Mouse (Mus musculus) induced T-regulatory cell, adult 2 months (primary cell): ENCODE results near the gene Nudt3.

ENCODE experiments used
- DNase-seq: peaks from one replicate; pipeline ENCODE4 v3.0.0-alpha.2; 2012; ENCODE audit warnings: low read depth

Gene Nudt3

DNA sequence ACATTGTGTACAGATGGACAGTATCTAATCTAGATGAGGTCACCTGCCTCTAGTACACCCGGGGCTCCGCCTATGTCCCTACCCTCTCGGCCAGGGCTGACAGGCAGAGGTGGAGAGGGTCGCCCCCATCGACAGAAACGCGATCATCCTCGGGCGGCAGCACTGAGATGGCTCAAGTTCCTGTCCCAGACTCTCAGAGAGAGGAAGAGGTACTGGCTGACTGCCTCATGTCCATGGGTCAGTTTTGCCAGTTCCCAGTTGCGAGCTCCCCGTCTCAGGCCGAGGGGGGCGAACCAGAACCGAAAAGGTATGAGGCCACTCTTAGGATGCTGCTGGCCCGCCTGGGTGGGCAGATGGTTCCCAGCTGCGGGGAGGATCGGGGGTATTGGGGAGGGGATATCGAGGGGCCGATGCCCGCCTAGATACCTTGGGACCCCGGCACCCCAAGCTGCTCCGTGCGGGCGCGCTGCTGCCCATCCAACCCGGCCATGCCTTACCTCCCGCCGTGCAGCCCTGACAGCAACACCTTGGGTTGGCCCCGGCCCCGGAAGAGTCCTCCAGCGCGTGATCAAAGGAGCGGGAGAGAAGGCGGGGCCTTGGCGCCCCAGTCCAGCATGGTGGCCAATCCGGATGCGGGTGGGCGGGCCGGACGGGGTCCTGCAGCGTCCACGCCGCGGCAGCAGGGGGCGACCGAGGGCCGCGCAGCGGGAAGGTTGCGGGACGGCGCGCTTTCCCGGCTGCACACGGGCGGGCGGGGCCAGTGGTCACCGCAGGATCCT, 57.9 kb downstream of the Nudt3 start, which contains the start of gene AI413582:
TSS of gene AI413582 (minus strand) at position 594 of the 779 bp plus-strand sequence.
- peak; percentile 97 for DNase-seq

DNA sequence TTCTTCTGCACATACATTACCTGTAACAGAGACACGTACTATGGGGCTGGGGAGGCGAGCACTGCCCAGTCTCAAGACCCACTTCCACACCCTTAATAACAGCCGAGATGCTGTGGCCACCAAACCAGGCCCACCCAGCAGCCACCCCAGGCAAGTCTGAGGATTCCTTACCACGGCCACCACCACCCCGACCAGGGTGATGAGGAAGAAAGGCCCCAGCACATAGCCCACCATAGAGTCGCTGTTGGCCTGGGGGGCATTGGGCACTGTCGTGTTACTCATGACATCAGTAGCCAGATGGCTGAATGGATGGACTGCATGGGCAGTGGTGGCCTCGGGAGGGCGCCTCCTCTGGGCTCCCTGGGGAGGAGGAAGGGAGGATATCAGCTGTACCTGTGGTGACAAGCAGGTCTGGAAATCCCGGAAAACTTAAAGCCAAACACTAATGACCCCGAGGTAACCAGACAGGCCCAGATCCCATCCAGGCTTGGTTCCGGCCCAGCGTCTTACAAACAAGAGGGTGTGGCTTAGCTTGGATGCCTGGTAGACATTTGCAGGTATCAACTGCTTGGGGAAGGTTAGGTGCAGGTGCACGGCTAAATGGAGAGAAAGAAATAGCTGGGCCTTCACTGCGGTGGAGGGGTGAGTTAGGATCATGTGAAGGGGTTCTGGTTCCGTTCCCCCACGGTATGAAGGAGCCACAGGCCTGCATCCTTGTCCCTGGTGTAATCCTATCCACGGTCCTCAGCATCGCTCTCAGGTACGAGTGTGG, 58.7 kb downstream of the Nudt3 start:
- peak; percentile 66 for DNase-seq

DNA sequence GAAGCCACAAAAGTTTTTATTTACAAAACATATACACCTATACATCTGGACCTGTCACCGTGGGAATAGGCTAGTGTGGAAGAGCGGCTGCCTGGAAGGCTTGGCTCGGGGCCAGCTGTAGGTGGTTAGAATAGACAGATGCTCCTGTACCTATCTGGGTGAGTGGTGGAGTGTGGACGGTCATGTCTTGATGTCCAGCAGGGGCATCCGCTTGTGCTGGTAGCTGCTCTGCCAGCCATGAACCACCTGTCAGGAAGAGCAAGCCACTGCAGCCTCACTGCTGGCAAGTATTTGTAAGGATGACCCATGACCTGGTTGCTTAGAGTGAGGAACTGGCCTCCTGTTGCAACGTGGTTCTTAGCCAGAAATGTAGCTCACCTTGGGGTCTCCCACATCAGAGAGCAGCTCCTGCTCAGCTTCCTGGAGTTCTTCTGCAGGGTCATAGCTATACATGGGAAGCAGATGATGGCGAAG, 59.5 kb downstream of the Nudt3 start:
- DNase-seq: no peak

DNA sequence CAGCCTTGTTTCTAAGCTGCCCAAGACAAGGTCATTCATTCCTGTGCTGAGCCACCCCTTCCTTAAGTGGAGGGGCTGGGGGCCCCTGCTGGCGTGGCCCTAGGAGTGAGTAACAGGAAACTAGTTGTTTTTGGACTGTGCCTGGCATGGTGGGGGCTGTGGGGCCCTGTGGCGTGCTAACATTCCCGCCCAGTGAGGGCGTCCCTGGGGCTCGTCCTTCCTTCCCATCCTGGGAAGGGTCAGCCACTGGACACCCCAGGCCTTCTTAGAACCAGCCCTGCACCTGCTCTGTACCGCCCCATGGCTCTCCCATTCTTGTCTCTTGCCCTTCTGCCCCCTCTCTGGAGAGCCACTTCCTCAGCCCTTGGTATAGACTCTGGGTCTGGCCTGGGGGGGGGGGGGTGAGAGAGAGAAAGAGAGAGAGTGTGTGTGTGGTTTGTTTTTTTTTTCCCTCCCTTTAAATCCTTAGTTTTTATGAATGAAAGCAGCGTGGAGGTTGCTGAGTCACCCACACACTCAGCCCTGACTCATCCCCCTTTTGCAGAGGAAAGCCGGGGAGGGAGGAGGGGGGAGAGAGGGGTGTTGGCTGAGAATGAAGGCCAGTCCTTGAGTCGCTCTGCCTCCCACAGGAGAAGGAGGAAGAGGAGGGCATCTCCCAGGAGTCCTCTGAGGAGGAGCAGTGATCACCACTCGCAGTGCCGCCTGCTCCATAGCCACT, 61.3 kb downstream of the Nudt3 start:
- DNase-seq: peak; percentile 57

DNA sequence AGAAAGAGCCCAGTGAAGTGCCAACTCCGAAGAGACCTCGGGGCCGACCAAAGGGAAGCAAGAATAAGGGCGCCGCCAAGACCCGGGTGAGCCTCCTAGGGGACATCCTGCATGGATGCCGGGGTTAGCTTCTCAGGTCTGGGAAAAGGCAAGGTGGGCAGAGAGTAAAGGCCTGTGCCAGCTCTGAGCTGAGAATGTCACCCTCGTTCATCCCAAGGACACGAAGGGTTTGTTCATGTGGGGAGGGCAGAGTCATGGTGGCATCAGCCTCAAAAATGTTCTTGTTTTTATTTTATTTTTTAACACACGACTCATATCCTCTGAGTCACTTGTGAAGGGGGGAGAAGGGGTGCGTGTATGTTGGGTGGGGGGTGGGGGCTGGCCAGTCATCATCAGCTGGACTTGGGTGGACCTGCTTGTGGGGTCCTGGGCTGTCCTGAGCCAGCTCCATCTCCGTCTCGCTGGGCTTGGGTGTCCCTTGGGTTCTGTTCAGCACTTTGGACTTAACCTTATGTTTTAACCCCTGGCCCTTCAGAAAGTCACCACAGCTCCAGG, 62.3 kb downstream of the Nudt3 start:
- DNase-seq: peak; percentile 21

DNA sequence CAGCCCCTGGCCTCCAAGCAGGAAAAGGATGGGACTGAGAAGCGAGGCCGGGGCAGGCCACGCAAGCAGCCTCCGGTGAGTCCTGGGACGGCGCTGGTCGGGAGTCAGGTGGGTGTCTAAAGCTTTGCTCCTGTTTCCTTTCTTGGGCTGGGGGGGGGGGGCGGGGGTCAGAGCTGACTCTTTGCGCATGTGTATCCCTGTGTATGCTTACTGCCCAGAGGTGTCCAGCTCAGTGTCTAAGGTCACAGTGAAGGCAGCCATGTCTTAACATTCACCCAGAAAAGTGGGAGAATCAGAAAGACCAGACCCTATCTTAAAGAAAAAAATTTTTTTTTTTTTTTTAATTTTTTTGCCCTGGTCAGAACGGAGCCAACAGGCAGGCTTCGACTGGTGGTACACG, 63.7 kb downstream of the Nudt3 start:
- DNase-seq: no peak

DNA sequence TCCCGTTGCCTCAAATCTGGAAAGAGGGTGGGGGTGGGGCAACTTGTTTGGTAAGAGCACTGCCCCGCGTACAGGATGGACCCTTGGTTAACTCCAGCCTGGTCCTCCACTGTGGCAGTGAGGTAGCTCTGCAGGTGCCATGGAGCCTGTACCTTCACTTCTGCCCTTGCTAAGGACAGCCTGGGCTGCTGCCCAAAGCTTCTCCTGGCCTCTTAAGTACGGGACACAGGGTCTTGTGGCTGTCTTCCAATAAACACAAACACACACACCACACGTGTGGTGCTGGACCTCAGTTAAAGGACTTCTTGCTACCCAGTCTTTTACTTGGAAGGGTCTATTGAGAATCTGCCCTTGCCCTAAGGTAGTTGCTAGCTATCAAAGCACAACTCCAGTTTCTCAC, 64.5 kb downstream of the Nudt3 start:
- peak; percentile 50 for DNase-seq

DNA sequence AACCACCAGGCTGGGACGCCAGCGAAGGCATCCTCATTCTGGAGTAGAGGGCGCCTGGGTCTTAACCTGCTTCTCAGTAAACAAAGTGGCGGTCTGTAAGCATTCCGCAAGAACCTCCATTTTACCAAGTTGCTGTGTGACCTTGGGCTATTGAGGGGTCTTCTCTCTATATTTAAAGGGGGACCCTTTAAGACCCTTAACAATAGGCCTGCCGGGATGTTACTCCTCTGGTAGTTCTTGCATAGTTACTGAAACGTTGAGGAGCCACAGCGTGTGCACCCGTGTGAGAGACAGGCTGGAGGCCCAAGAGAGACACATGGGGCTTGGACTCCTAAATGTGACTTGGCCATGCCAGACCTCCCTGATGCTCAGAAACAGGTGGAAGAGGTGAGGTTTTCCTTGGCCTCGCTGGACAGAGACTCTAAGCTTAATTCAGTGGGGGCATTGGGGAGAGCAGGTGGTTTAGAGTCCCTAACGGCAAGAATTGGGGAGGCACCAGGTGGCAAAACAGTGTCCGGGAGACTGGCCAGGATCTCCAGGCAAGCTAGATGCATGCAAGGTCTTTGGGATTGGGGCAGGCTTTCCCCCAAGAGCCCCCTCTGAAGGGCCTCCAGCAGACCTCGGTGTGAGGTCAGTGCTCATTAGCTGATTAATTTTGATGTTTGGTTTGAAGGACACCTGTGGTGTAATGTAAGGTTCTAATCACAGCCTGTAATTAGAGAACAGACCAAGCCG, 65.2 kb downstream of the Nudt3 start:
- DNase-seq: no peak

DNA sequence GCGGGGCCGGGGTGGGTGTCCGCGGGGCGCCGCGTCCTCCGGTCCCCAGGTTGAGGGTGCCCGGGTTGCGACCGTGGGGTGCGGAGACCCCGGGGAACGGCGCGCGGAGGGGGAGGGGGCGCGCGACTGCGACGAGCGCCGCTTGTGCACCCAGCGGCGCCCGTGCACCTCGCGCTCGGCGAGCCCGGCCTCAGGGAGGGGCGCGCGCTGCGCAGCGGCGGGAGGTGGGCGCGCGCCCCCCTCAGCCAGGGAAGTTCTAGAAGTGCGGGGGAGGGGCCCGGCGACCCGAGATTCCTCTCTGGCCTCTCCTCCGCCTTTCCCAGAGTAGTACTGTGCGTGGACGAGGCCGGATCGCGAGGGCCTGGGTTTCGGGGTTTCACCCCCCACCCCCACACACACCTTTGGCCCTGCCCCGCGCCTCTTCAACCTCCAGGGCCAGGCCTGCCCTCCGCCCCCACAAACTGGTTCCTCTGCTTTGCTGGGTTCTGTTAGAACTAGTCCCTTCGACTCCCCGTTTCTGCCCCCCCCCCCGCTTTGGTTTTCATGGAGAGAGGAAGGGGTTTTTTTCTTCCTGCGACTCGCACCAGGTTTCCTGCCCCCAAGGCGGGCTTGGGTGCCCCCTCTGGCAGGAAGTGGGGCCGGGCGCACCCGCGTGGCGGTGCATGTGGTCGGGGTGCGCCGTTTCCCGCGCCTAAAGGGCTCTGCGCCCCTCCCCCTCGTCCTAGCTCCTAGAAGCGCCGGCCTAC, 65.9 kb downstream of the Nudt3 start:
- DNase-seq: peak; percentile 90

DNA sequence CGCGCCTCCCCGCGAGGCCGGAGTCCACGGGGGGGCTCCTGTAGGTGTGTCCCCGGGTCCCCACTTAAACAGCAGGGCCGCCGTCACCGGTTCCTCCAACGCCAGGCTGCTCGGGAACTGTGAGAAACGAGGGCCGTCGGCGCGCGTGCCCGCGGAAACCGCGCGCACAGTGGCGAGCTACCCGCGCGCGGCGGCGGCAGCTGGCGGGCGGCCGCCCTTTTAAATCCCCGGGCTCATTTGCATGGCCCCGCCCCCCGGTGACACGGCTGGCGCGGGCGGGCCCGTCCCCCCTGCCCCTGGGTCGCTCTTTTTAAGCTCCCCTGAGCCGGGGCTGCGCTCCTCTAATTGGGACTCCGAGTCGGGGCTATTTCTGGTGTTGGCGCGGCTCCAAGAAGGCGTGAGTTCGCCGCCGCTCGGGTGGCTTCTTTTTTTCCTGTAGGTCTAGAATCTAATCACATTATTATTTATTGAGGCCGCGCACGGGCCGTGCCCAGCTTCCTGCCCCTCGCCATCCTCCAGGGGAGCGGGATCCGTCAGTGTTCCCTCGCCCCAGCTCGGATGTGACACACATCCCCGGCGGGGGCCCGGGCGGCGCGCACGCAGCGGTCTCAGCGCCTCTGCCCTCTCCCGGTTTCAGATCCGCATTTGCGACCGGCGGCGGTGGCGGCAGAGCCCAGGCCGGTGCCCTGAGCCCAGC, 66.8 kb downstream of the Nudt3 start, which contains the start of gene Hmga1:
TSS of gene Hmga1 (plus strand) at position 183 of the 697 bp plus-strand sequence.
- DNase-seq: peak; percentile 96

DNA sequence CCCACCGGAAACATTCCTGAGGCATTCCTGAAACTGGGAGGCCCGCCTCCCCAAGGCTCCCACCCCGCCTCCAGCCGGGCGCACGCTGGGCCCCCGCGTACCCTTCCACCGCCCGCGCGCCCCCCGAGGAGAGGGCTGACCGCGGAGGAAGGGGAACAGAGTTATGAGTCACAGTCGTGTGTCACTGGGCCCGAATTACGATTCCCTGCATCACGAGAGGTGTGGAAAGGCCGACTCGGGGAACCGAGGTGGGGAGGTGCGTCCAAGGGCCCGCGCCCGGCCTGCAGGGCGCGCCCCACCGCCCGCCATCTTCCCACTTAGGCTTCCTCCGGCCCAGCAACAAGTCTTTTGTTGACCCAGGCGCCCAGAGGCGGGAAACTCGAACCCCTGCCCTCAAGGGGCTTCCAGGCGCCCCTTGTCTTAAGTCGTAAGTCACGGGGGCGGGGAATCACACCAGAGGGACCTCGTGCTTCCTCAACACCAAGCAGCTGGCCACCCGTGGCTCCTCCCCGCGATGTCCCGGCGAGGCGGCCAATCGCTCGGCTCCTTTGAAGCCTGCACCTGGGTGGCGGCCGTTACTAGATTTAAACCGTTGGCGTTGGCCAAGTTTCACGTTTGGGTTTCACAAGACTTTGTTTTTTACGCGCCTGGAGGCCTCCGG, 67.7 kb downstream of the Nudt3 start:
- peak; percentile 91 for DNase-seq

DNA sequence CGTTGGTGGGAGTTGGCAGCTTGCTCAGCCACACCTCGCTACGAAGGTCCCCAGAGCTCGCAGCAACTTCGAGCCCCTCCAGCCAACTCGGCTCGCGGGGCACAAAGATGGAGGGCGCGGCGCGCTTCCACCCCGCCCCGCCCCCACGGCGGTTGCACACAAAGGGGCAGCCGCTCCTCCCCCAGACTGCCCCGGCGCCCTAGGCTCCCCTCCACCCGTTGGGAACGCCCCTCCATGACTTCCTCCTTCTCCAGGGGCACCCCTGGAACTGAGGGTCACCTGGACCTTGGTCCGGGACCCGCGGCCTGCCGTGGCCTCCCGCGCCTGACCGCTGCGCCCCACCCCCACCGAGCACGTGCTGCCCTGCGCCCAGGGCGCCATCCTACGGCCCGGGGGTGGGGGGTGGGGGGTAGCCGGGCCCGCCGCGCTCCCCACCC, 68.2 kb downstream of the Nudt3 start:
- DNase-seq: peak; percentile 69

DNA sequence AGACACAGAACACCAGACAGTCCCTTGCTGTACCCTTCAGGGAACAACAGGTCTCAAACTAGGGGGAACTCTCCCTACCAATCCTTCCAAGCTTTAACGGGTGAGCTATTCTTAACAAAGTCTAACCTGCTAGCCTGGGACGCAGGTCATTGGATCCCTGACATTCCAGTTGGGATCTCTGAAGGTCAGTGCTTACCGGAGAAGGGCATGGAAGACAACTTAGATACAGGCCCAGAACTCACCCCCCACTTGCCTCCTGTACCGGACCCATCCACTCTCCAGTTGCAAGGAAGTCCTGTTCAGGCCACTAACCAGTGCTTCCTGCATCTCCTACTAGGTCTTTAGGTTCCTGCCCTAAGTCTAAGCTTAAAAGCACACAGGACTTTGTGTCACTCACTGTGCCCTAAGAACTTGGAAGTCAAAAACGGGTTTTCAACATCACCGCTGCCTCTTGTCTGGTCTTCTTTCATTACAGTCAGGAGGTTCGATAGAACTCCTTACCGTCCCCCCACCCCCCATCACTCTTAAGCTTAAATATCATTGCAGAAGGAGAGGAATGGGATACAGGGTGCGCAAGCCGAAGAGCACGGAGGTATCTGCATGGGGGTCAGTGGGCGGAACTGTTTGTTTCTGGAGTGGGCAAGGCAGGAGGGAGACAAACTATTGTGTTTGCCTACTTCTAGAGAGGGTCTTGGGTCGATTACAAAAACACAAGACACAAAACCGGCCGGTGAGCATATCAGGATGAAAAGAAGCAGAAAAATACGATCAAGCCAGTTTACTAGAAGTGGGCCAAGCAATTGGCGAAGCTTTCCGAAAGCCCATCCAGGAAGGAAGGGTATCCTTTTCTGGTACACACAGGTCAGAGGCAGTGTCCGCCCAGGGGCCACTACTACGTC, 69.0 kb downstream of the Nudt3 start:
- DNase-seq: peak; percentile 40

DNA sequence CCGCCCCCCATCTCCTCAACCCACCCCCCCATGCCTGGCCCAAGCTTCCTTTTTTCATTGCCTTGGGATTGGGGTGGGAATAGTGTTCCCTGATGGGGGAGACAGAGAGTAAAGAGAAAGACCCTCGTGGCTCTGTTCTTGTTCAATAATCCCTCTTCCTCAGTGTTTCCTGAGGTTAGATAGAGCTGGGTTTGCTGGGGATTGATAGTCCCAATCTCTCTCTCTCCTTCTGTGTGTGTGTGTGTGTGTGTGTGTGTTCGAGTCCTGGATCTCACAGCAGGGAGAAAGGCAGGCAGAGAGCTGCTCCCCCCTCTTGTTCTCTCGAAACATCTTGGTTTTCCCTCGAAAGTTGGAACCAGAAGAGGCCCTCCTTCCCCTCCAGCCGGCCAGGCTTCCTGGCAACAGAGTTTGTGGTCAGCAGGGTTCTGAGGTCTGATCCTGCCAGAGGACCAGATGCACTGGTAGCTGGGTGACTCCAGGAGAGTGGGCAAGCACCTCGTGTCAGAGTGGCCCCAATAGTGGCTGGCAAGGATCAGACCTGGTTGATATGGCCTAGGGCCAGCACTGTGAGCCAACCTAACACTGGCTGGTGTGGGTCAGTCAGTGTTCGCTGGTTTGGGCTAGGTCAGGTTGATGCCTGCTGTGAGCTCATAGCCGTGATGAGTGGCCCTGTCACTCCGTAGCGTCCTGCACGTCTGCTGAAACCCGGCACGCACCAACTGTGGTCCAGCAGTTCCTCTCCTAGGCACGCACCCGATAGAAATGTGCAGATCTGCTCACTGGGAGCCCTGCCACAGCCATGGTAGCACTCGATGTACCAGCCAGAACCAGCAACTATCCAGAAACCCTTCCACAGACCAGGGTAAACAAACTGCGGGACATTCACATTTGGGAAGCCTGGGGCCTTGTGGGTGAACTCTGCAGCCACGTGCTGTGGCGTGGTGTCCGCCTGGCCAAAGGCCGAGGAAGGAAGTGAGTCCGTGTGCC, 70.8 kb downstream of the Nudt3 start:
- no peak for DNase-seq

DNA sequence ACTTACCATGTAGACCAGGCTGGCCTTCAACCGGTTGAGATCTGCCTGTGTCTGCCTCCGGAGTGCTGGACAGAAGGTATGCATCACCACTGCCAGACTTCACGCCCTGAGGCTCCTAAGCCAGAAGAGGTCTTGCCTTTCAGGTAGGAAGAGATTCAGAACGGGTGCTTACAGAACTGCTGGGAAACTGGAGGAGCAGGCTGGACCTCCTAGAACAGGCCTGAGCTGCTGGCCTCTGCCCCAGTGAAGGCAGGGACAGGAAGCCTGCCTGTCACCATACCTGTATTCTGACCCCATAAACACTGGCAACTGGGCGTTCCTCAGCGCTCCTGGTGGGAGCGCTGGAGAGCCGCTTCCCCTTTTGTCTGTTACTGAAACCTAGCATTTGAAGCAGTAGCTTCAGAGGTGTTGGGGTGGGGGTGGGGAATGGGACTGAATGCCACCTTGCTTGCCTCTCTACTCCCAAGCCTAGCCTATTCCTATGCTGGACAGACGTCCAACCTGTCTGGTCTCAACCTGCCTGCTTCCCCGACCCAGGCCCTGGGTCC, 71.8 kb downstream of the Nudt3 start:
- no peak for DNase-seq

DNA sequence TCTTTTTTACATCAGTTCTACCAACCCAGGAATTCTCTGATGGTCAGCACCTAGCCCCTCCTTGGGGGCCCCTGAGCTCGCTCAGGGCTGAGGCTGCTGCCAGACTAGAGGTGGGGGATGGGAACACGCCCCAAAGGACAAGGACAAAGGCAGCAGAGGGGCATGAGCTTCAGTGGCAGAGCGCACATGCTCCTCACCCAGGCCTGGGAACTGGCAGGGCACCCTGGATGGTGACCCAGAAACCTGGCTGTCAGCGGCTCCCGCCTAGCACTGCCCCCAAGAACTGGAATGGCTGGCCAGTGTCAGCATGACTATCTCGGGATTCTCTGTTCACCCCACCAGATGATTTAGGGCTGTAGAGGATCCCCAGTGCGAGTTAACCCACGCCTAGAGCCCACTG, 74.1 kb downstream of the Nudt3 start:
- no peak for DNase-seq
